Mouse (Mus musculus) MEL (cell line): ENCODE measurements at regions not wholly inside any gene's neighbourhood (a gene's known extent, or its start where the extent isn't known, plus 50 kb on each side); places are given as distances from the start of the nearest gene placed in this dataset.

Source experiments
- DNase-seq: peaks from one replicate; pipeline ENCODE4 v3.0.0; 2011; ENCODE audit warnings: low read depth, low spot score
- H3K27ac ChIP-seq: 2 replicates; pipeline ENCODE4 v1.5.1; 2012; ENCODE audit warnings: low read depth, mild to moderate bottlenecking, control low read depth, low read length, moderate library complexity; ENCODE audit not compliant: control insufficient read depth
- H3K27me3 ChIP-seq, 2 experiments: fragments of 150-350 bp in 1 of 2; sonication (generic) in 1 of 2; 2 replicates each; pipeline ENCODE4 v1.6.1; 2012; ENCODE audit warnings: low read length in 2 of 2, mild to moderate bottlenecking in 2 of 2, improper control_type of control experiment in 1 of 2, moderate library complexity in 1 of 2; ENCODE audit not compliant: insufficient read depth in 2 of 2, control insufficient read depth in 1 of 2
- H3K36me3 ChIP-seq, 2 experiments: 2 replicates each; pipeline ENCODE4 v1.6.1; 2012 to 2014; ENCODE audit warnings: low read length in 2 of 2, improper control_type of control experiment in 1 of 2, inconsistent platforms in 1 of 2, mild to moderate bottlenecking in 1 of 2; ENCODE audit not compliant: insufficient read depth in 2 of 2, control insufficient read depth in 1 of 2
- H3K4me1 ChIP-seq, 2 experiments: fragments of 150-350 bp in 1 of 2; sonication (generic) in 1 of 2; 2 replicates each; pipeline ENCODE4 v1.6.1; 2012; ENCODE audit warnings: low read length in 2 of 2, improper control_type of control experiment in 1 of 2, mild to moderate bottlenecking in 1 of 2; ENCODE audit not compliant: insufficient read depth in 2 of 2, control insufficient read depth in 1 of 2
- H3K4me3 ChIP-seq, 2 experiments: fragments of 150-350 bp in 1 of 2; sonication (generic) in 1 of 2; 2 replicates each; pipeline ENCODE4 v1.5.1; 2012; ENCODE audit warnings: low read depth in 2 of 2, low read length in 2 of 2, mild to moderate bottlenecking in 2 of 2, moderate library complexity in 2 of 2, control low read depth in 1 of 2, improper control_type of control experiment in 1 of 2; ENCODE audit not compliant: control insufficient read depth in 1 of 2, insufficient read depth in 1 of 2
- H3K79me2 ChIP-seq: 2 replicates; pipeline ENCODE4 v1.6.1; 2012; ENCODE audit warnings: mild to moderate bottlenecking, low read length, moderate library complexity; ENCODE audit not compliant: control insufficient read depth, poor library complexity, insufficient read depth
- H3K9ac ChIP-seq: 2 replicates; pipeline ENCODE4 v1.6.1; 2012; ENCODE audit warnings: low read depth, mild to moderate bottlenecking, control low read depth, low read length, moderate library complexity; ENCODE audit not compliant: control insufficient read depth, poor library complexity, severe bottlenecking
- H3K9me3 ChIP-seq: fragments of 150-350 bp; sonication (generic); replicated peaks from 2 replicates; pipeline ENCODE4 v1.6.1; 2012; ENCODE audit warnings: mild to moderate bottlenecking, low read length, improper control_type of control experiment, moderate library complexity; ENCODE audit not compliant: insufficient read depth
- BHLHE40 ChIP-seq: IDR thresholded peaks from 2 replicates; pipeline ENCODE4 v1.6.1; 2012; ENCODE audit warnings: low read depth, mild to moderate bottlenecking, inconsistent platforms, low read length, improper control_type of control experiment, borderline replicate concordance
- CHD1 ChIP-seq: IDR thresholded peaks from 2 replicates; pipeline ENCODE4 v1.6.1; 2012; ENCODE audit warnings: low read depth, mild to moderate bottlenecking, inconsistent platforms, low read length, improper control_type of control experiment
- CTCF ChIP-seq, 3 experiments: IDR thresholded peaks in 2 of 3; conservative IDR thresholded peaks in 1 of 3; 2 replicates each; pipeline ENCODE4 v1.5.1; 2011 to 2012; ENCODE audit warnings: low read length in 3 of 3, low read depth in 2 of 3, mild to moderate bottlenecking in 2 of 3, improper control_type of control experiment in 1 of 3, inconsistent platforms in 1 of 3, mixed read lengths in 1 of 3, moderate library complexity in 1 of 3; ENCODE audit not compliant: control insufficient read depth in 1 of 3, insufficient read depth in 1 of 3, poor library complexity in 1 of 3, severe bottlenecking in 1 of 3
- E2F4 ChIP-seq: IDR thresholded peaks from 2 replicates; pipeline ENCODE4 v1.6.1; 2011; ENCODE audit warnings: low read depth, low read length, improper control_type of control experiment, borderline replicate concordance
- EP300 ChIP-seq, 2 experiments: IDR thresholded peaks; 2 replicates each; pipeline ENCODE4 v1.6.1; 2011; ENCODE audit warnings: improper control_type of control experiment in 2 of 2, low read length in 2 of 2, low read depth in 1 of 2, mild to moderate bottlenecking in 1 of 2
- ETS1 ChIP-seq: IDR thresholded peaks from 2 replicates; pipeline ENCODE4 v1.6.1; 2012; ENCODE audit warnings: low read depth, mild to moderate bottlenecking, inconsistent platforms, low read length, improper control_type of control experiment, moderate library complexity
- GABPA ChIP-seq: IDR thresholded peaks from 2 replicates; pipeline ENCODE4 v1.6.1; 2012; ENCODE audit warnings: low read depth, mild to moderate bottlenecking, inconsistent platforms, low read length, improper control_type of control experiment, moderate library complexity
- GATA1 ChIP-seq: IDR thresholded peaks from 2 replicates; pipeline ENCODE4 v1.6.1; 2011; ENCODE audit warnings: low read depth, low read length, improper control_type of control experiment
- HCFC1 ChIP-seq: IDR thresholded peaks from 2 replicates; pipeline ENCODE4 v1.6.1; 2012; ENCODE audit warnings: low read depth, mild to moderate bottlenecking, inconsistent platforms, low read length, improper control_type of control experiment, moderate library complexity
- KAT2A ChIP-seq: conservative IDR thresholded peaks from 2 replicates; pipeline ENCODE4 v1.6.1; 2012; ENCODE audit warnings: low read depth, low read length, improper control_type of control experiment, inconsistent platforms
- MAFK ChIP-seq: IDR thresholded peaks from 2 replicates; pipeline ENCODE4 v1.6.1; 2011; ENCODE audit warnings: low read depth, mild to moderate bottlenecking, low read length, improper control_type of control experiment, borderline replicate concordance
- MAX ChIP-seq: IDR thresholded peaks from 2 replicates; pipeline ENCODE4 v1.6.1; 2011; ENCODE audit warnings: low read length, improper control_type of control experiment
- MAZ ChIP-seq: IDR thresholded peaks from 2 replicates; pipeline ENCODE4 v1.6.1; 2012; ENCODE audit warnings: low read depth, mild to moderate bottlenecking, inconsistent platforms, low read length, improper control_type of control experiment
- MEF2A ChIP-seq: IDR thresholded peaks from 2 replicates; pipeline ENCODE4 v1.6.1; 2014; ENCODE audit warnings: low read depth, mild to moderate bottlenecking, inconsistent platforms, low read length, improper control_type of control experiment; ENCODE audit not compliant: poor library complexity, insufficient replicate concordance, severe bottlenecking; ENCODE audit errors: extremely low read depth
- MXI1 ChIP-seq: IDR thresholded peaks from 2 replicates; pipeline ENCODE4 v1.6.1; 2011; ENCODE audit warnings: mild to moderate bottlenecking, low read depth, low read length, improper control_type of control experiment
- NELFE ChIP-seq: IDR thresholded peaks from 2 replicates; pipeline ENCODE4 v1.6.1; 2011; ENCODE audit warnings: low read depth, low read length, improper control_type of control experiment
- NRF1 ChIP-seq: IDR thresholded peaks from 2 replicates; pipeline ENCODE4 v1.6.1; 2014; ENCODE audit warnings: low read depth, mild to moderate bottlenecking, inconsistent platforms, low read length, improper control_type of control experiment, moderate library complexity; ENCODE audit not compliant: poor library complexity, insufficient read depth, severe bottlenecking
- POLR2A ChIP-seq, 2 experiments: IDR thresholded peaks; 2 replicates each; pipeline ENCODE4 v1.6.1; 2011 to 2012; ENCODE audit warnings: low read length in 2 of 2, mild to moderate bottlenecking in 2 of 2, control low read depth in 1 of 2, improper control_type of control experiment in 1 of 2, low read depth in 1 of 2, moderate library complexity in 1 of 2; ENCODE audit not compliant: control insufficient read depth in 1 of 2, insufficient read depth in 1 of 2, poor library complexity in 1 of 2
- POLR2AphosphoS2 ChIP-seq: IDR thresholded peaks from 2 replicates; pipeline ENCODE4 v1.6.1; 2011; ENCODE audit warnings: low read length, improper control_type of control experiment
- POLR2AphosphoS5 ChIP-seq: IDR thresholded peaks from 2 replicates; pipeline ENCODE4 v1.6.1; 2012; ENCODE audit warnings: low read depth, borderline replicate concordance, mild to moderate bottlenecking, inconsistent platforms, low read length, moderate library complexity, mixed read lengths
- RCOR1 ChIP-seq: IDR thresholded peaks from 2 replicates; pipeline ENCODE4 v1.6.1; 2012; ENCODE audit warnings: low read depth, mild to moderate bottlenecking, inconsistent platforms, low read length, improper control_type of control experiment
- SIN3A ChIP-seq: IDR thresholded peaks from 2 replicates; pipeline ENCODE4 v1.6.1; 2012; ENCODE audit warnings: low read length, improper control_type of control experiment, inconsistent platforms
- SMC3 ChIP-seq: IDR thresholded peaks from 2 replicates; pipeline ENCODE4 v1.6.1; 2011; ENCODE audit warnings: low read depth, low read length, improper control_type of control experiment
- TBP ChIP-seq: IDR thresholded peaks from 2 replicates; pipeline ENCODE4 v1.8.0; 2011; ENCODE audit warnings: low read depth, low read length, improper control_type of control experiment
- USF1 ChIP-seq: IDR thresholded peaks from 2 replicates; pipeline ENCODE4 v1.6.1; 2014; ENCODE audit warnings: low read depth, mild to moderate bottlenecking, inconsistent platforms, low read length, improper control_type of control experiment, moderate library complexity
- USF2 ChIP-seq, 2 experiments: IDR thresholded peaks; 2 replicates each; pipeline ENCODE4 v1.6.1; 2011 to 2012; ENCODE audit warnings: improper control_type of control experiment in 2 of 2, low read length in 2 of 2, borderline replicate concordance in 1 of 2, inconsistent platforms in 1 of 2, low read depth in 1 of 2, mild to moderate bottlenecking in 1 of 2; ENCODE audit not compliant: insufficient read depth in 1 of 2
- ZC3H11A ChIP-seq: IDR thresholded peaks from 2 replicates; pipeline ENCODE4 v1.6.1; 2012; ENCODE audit warnings: low read depth, mild to moderate bottlenecking, inconsistent platforms, low read length, improper control_type of control experiment
- ZKSCAN1 ChIP-seq: IDR thresholded peaks from 2 replicates; pipeline ENCODE4 v1.6.1; 2012; ENCODE audit warnings: low read depth, mild to moderate bottlenecking, inconsistent platforms, low read length, improper control_type of control experiment, moderate library complexity
- ZMIZ1 ChIP-seq: IDR thresholded peaks from 2 replicates; pipeline ENCODE4 v1.6.1; 2012; ENCODE audit warnings: low read depth, mild to moderate bottlenecking, inconsistent platforms, low read length, improper control_type of control experiment, moderate library complexity

DNA sequence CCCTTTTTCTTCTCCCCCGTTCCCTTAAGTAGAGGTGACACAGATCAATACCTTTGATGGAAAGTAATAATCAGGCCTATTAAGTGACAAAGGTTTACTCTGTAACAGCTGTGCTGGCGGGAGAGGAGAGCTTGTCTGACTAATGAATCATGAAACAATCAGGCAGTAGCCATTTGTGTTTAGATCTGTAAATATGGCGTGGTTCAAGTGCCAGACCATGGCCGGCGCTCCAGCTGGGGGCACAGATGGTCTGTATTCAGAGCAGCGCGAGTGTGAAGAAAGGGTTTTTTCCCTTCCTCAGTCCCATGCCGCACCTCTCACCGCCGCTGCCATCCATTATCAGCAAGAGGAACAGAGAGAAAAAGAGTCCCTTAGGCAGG, 83.9 kb upstream of the Paqr3 start:
- H3K27ac ChIP-seq: no peak overlapping the region
- no peak overlapping the region for H3K4me3 ChIP-seq
- no peak for DNase-seq
- H3K9ac ChIP-seq: no peak overlapping the region
- H3K4me1 ChIP-seq: no peaks in the 10 kb centered on the region
- no peaks in the 10 kb centered on the region for H3K79me2 ChIP-seq
- no peaks in the 10 kb centered on the region for H3K36me3 ChIP-seq
- H3K27me3 ChIP-seq: no peaks in the 10 kb centered on the region
- no peaks in the 10 kb centered on the region for H3K9me3 ChIP-seq
- TF ChIP-seq RCOR1: no peak
- TF ChIP-seq KAT2A: no peak
- TF ChIP-seq GABPA: no peak
- no peak for TF ChIP-seq MEF2A
- TF ChIP-seq POLR2AphosphoS5: no peak
- no peak for TF ChIP-seq USF2 (IDR thresholded peaks at IDR 0.05; ENCODE audit: borderline replicate concordance in 1 of 2, insufficient read depth in 1 of 2, low read depth in 1 of 2, low read length in 2 of 2)
- no peak for TF ChIP-seq POLR2A (IDR thresholded peaks at IDR 0.05; ENCODE audit: control insufficient read depth in 1 of 2, insufficient read depth in 1 of 2, low read depth in 1 of 2, low read length in 2 of 2, poor library complexity in 1 of 2)
- TF ChIP-seq SMC3: no peak
- no peak for TF ChIP-seq MAX
- no peak for TF ChIP-seq ETS1
- no peak for TF ChIP-seq GATA1
- TF ChIP-seq SIN3A: no peak
- no peak for TF ChIP-seq MXI1
- TF ChIP-seq CHD1: no peak
- TF ChIP-seq CTCF (IDR thresholded peaks at IDR 0.05 in 2 of 3, conservative IDR thresholded peaks at IDR 0.05 in 1 of 3; ENCODE audit: control insufficient read depth in 1 of 3, insufficient read depth in 1 of 3, low read depth in 2 of 3, low read length in 3 of 3, poor library complexity in 1 of 3, severe bottlenecking in 1 of 3): no peak
- no peak for TF ChIP-seq NELFE
- TF ChIP-seq HCFC1: no peak
- TF ChIP-seq TBP: no peak
- no peak for TF ChIP-seq ZKSCAN1
- TF ChIP-seq MAFK: no peak

DNA sequence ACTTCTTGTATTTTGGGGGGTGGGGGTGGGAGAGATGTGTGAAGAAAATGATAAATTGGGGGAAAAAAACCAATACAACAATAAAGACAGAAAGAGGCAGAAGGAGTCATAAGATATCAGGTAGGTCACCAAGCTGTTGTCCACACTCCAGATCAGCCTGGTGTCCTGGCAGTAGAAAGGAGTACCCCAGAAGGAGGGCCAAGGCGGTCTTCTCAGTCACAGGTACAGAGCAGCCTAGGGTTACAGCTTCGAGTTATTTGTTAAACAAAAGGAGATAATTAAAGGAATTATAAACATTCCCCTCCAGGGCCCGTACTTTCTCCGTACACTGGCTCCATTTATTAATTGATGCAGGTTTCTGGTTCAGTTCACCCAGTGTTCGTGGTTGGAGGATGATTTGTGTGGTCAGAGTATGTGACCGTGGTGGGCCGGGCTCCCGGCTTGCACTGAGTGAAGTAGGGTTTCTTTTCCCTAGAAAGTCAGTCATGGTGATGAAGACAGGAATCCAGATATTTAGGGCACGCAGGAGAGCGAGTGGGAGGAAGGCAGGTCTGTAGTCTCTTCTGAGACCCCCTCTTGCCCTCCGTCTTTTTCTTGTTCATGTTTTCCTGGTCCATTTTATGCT, 83.4 kb upstream of the Paqr3 start:
- Histone ChIP-seq H3K9ac (no peak overlapping the region), H3K4me3 (no peak overlapping the region), H3K27me3 (no peaks in the 10 kb centered on the region), H3K4me1 (no peaks in the 10 kb centered on the region), H3K79me2 (no peaks in the 10 kb centered on the region), H3K36me3 (no peaks in the 10 kb centered on the region), H3K9me3 (no peaks in the 10 kb centered on the region), H3K27ac (no peak overlapping the region)
- DNase-seq: no peak
- TF ChIP-seq NRF1: no peak
- no peak for TF ChIP-seq KAT2A
- no peak for TF ChIP-seq POLR2AphosphoS5
- no peak for TF ChIP-seq ZC3H11A
- no peak for TF ChIP-seq SIN3A
- TF ChIP-seq ZMIZ1: no peak
- TF ChIP-seq EP300 (IDR thresholded peaks at IDR 0.05; ENCODE audit: low read depth in 1 of 2, low read length in 2 of 2): no peak
- TF ChIP-seq POLR2AphosphoS2: no peak
- TF ChIP-seq MAZ: no peak
- TF ChIP-seq MXI1: no peak
- TF ChIP-seq USF1: no peak
- TF ChIP-seq GABPA: no peak
- TF ChIP-seq E2F4: no peak
- no peak for TF ChIP-seq MAX
- no peak for TF ChIP-seq USF2 (IDR thresholded peaks at IDR 0.05; ENCODE audit: borderline replicate concordance in 1 of 2, insufficient read depth in 1 of 2, low read depth in 1 of 2, low read length in 2 of 2)
- TF ChIP-seq BHLHE40: no peak
- no peak for TF ChIP-seq TBP
